Mouse (Mus musculus): Measurements from ENCODE around the gene Pla2r1.

Pla2r1 gene

GRCm38 (mm10) chr2:60552902-60553682 is at the start of gene Pla2r1:
Gene Pla2r1, minus strand, starts transcription at chr2:60553308.
- DNase-seq, result peak; percentile 47 to 50

- no peak for DNase-seq
Measured at GRCm38 (mm10) chr2:60601326-60601725, 48.2 kb upstream of the Pla2r1 start.

- peak; percentile 32 to 52 for DNase-seq
Measured at GRCm38 (mm10) chr2:60600863-60601262, 47.8 kb upstream of the Pla2r1 start.

GRCm38 (mm10) chr2:60583416-60583815 is 30.3 kb upstream of the Pla2r1 start:
- DNase-seq, result no peak

GRCm38 (mm10) chr2:60554561-60554960 is 1.5 kb upstream of the Pla2r1 start:
- DNase-seq, result no peak

GRCm38 (mm10) chr2:60552177-60552901 is 769 bp downstream of the Pla2r1 start:
- DNase-seq, result peak; percentile 24 to 25

- DNase-seq, result peak; percentile 41 to 49
Measured at GRCm38 (mm10) chr2:60551673-60552072, 1.4 kb downstream of the Pla2r1 start.

- DNase-seq, result no peak
Measured at GRCm38 (mm10) chr2:60550521-60550920, 2.6 kb downstream of the Pla2r1 start.

GRCm38 (mm10) chr2:60549851-60550250 is 3.3 kb downstream of the Pla2r1 start:
- no peak for DNase-seq

- DNase-seq, result no peak
Measured at GRCm38 (mm10) chr2:60546082-60546481, 7.0 kb downstream of the Pla2r1 start.

GRCm38 (mm10) chr2:60544006-60544405 is 9.1 kb downstream of the Pla2r1 start:
- no peak for DNase-seq

- DNase-seq, result no peak
Measured at GRCm38 (mm10) chr2:60541745-60542144, 11.4 kb downstream of the Pla2r1 start.

GRCm38 (mm10) chr2:60540346-60540745 is 12.8 kb downstream of the Pla2r1 start:
- DNase-seq, result no peak

- no peak for DNase-seq
Measured at GRCm38 (mm10) chr2:60538710-60539109, 14.4 kb downstream of the Pla2r1 start.

GRCm38 (mm10) chr2:60538274-60538673 is 14.8 kb downstream of the Pla2r1 start:
- no peak for DNase-seq

GRCm38 (mm10) chr2:60534755-60535154 is 18.4 kb downstream of the Pla2r1 start:
- DNase-seq, result no peak

GRCm38 (mm10) chr2:60533026-60533425 is 20.1 kb downstream of the Pla2r1 start:
- DNase-seq, result no peak

- no peak for DNase-seq
Measured at GRCm38 (mm10) chr2:60532495-60532894, 20.6 kb downstream of the Pla2r1 start.

- DNase-seq, result no peak
Measured at GRCm38 (mm10) chr2:60515817-60516216, 37.3 kb downstream of the Pla2r1 start.

GRCm38 (mm10) chr2:60514863-60515262 is 38.2 kb downstream of the Pla2r1 start:
- DNase-seq, result peak in 1 of 2 experiments; percentile 10

- no peak for DNase-seq
Measured at GRCm38 (mm10) chr2:60510718-60511117, 42.4 kb downstream of the Pla2r1 start.

GRCm38 (mm10) chr2:60505145-60505544 is 48.0 kb downstream of the Pla2r1 start:
- no peak for DNase-seq

- no peak for DNase-seq
Measured at GRCm38 (mm10) chr2:60504718-60505117, 48.4 kb downstream of the Pla2r1 start.

- DNase-seq, result no peak
Measured at GRCm38 (mm10) chr2:60503991-60504390, 49.1 kb downstream of the Pla2r1 start.

All from cerebellum, postnatal 10 days (tissue).